Mouse (Mus musculus) embryonic fibroblast, embryonic 13.5 days (primary cell): ENCODE measurements around the gene Coq4.

Experiments used
- CTCF ChIP-seq: IDR thresholded peaks from 2 replicates; pipeline ENCODE4 v1.5.1; 2011; ENCODE audit warnings: mild to moderate bottlenecking, control low read depth, low read length, moderate library complexity, borderline replicate concordance; ENCODE audit not compliant: insufficient read depth
- POLR2A ChIP-seq: IDR thresholded peaks from 2 replicates; pipeline ENCODE4 v1.6.1; 2011; ENCODE audit warnings: low read depth, mild to moderate bottlenecking, control low read depth, low read length, moderate library complexity

DNA sequence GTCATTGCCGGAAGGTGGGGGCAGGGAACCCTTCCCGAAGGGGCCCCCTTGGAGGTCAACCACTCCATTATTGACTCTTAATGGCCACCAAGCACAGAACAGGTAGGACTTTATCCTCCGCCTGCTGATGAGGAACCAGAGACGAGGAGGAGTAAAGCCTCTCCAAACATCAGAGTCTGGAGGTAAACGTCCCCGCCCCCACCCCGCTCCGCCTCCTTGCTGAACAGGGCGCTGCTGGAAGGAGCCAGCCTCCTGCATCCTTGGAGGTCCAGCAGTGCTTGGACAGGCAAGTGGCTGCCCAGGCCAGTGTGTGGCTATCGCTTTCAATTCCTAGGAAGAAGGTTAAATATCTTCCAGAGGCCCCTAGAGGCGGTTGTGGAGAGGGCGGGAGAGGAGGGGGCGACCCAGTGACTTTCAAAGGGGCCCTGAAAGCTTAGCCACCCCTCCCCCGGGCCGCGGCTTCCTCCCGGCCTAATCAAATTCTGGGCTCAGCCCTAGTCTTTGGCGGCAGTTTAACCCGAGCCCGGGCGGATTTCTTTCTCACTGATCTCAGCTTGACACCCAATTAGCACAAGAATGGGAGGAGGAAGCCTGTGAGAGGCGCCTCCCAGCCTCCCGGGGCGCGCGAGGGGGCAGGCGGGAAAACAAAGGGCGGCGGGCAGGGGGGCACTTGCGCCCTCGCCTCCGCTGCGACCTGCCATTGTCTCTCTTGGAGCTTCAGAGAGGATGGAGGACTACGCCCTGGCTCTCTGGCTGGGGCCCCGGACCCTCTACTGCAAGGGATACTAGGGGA lies 32.9 kb downstream of the Coq4 start, which contains the start of gene Urm1:
- no peak for TF ChIP-seq CTCF
- peak; percentile 89 for TF ChIP-seq POLR2A
